Mouse (Mus musculus) megakaryocyte-erythroid progenitor cell, adult 5-6 weeks (primary cell): ENCODE results near the gene Gzmb. TPM values are rescaled to one million over a fixed set of nuclear protein-coding genes. Genes with fewer than 3 reads are reported as not detected.

Experiments used
- total RNA-seq, 2 experiments: library from RNA; stranded (forward) in 1 of 2; stranded (reverse) in 1 of 2; fragments of 200-1000, 215-1000 nt in 1 of 2; fragments of >200 nt in 1 of 2; fragmentation: Nextera tagmentation in 1 of 2; gene quantifications; 2 replicates each; pipeline ENCODE4 v1.2.3; 2014 to 2017

Gzmb gene
- total RNA-seq, 2 experiments from 2014 or later, result 0.33 TPM; not detected in 1

Other genes starting within 250 kb of the Gzmb start
- not detected in 2 replicates for gene Mcpt1, start 244.3 kb downstream of the Gzmb start, total RNA-seq (2014; fragmentation: Nextera tagmentation)
- gene Mcpt1, start 244.3 kb downstream of the Gzmb start, total RNA-seq (2017), result not detected in 2 replicates
- not detected in 2 replicates for gene Mcpt9, start 231.8 kb downstream of the Gzmb start, total RNA-seq (2014; fragmentation: Nextera tagmentation)
- gene Mcpt9, start 231.8 kb downstream of the Gzmb start, total RNA-seq (2017), result not detected in 2 replicates
- not detected in 2 replicates for gene Mcpt2, start 220.2 kb downstream of the Gzmb start, total RNA-seq (2014; fragmentation: Nextera tagmentation)
- gene Mcpt2, start 220.2 kb downstream of the Gzmb start, total RNA-seq (2017), result not detected in 2 replicates
- gene Mcpt4, start 199.9 kb downstream of the Gzmb start, total RNA-seq (2014; fragmentation: Nextera tagmentation), result not detected in 2 replicates
- not detected in 2 replicates for gene Mcpt4, start 199.9 kb downstream of the Gzmb start, total RNA-seq (2017)
- gene Mcpt8, start 177.0 kb downstream of the Gzmb start, total RNA-seq (2014; fragmentation: Nextera tagmentation), result not detected in 2 replicates
- 1.2 TPM in 1 of 2 replicates, not detected in the other for gene Mcpt8, start 177.0 kb downstream of the Gzmb start, total RNA-seq (2017)
- gene Ctsg, start 159.7 kb downstream of the Gzmb start, total RNA-seq (2014; fragmentation: Nextera tagmentation), result 2.8 TPM in 1 of 2 replicates, not detected in the other
- 3.5 and 16.0 TPM in 2 replicates for gene Ctsg, start 159.7 kb downstream of the Gzmb start, total RNA-seq (2017)
- not detected in 2 replicates for gene Gzme, start 141.6 kb downstream of the Gzmb start, total RNA-seq (2014; fragmentation: Nextera tagmentation)
- not detected in 2 replicates for gene Gzme, start 141.6 kb downstream of the Gzmb start, total RNA-seq (2017)
- gene Gzmd, start 129.7 kb downstream of the Gzmb start, total RNA-seq (2014; fragmentation: Nextera tagmentation), result not detected in 2 replicates
- gene Gzmd, start 129.7 kb downstream of the Gzmb start, total RNA-seq (2017), result not detected in 2 replicates
- gene Gzmg, start 102.7 kb downstream of the Gzmb start, total RNA-seq (2014; fragmentation: Nextera tagmentation), result not detected in 2 replicates
- not detected in 2 replicates for gene Gzmg, start 102.7 kb downstream of the Gzmb start, total RNA-seq (2017)
- not detected in 2 replicates for gene Gzmn, start 87.7 kb downstream of the Gzmb start, total RNA-seq (2014; fragmentation: Nextera tagmentation)
- gene Gzmn, start 87.7 kb downstream of the Gzmb start, total RNA-seq (2017), result not detected in 2 replicates
- gene Gzmf, start 50.8 kb downstream of the Gzmb start, total RNA-seq (2014; fragmentation: Nextera tagmentation), result not detected in 2 replicates
- gene Gzmf, start 50.8 kb downstream of the Gzmb start, total RNA-seq (2017), result not detected in 2 replicates
- not detected in 2 replicates for gene Gzmc, start 27.6 kb downstream of the Gzmb start, total RNA-seq (2014; fragmentation: Nextera tagmentation)
- not detected in 2 replicates for gene Gzmc, start 27.6 kb downstream of the Gzmb start, total RNA-seq (2017)
- not detected in 2 replicates for gene Atp12a, start 102.8 kb upstream of the Gzmb start, total RNA-seq (2014; fragmentation: Nextera tagmentation)
- gene Atp12a, start 102.8 kb upstream of the Gzmb start, total RNA-seq (2017), result not detected in 2 replicates
- 19.2 and 19.5 TPM in 2 replicates for gene Rnf17, start 140.3 kb upstream of the Gzmb start, total RNA-seq (2014; fragmentation: Nextera tagmentation)
- gene Rnf17, start 140.3 kb upstream of the Gzmb start, total RNA-seq (2017), result 2.8 and 5.8 TPM in 2 replicates